Mouse (Mus musculus) left cerebral cortex, adult 18-20 months (tissue): ENCODE measurements around the gene Rapgefl1. TPM values are rescaled to one million over a fixed set of nuclear protein-coding genes. Genes with fewer than 3 reads are reported as not detected.
A peak's percentile ranks its signal among the peaks of the same experiment; 100 is the strongest.
"Not testable (repeated sequence)": the region's sequence is repeated elsewhere in the genome, so short reads cannot be mapped to it uniquely, and the experiment has no call there.

Source experiments
- DNase-seq, 2 experiments: peaks; one replicate each; pipeline ENCODE4 v3.0.0; 2021 to 2022; ENCODE audit warnings: low spot score in 2 of 2, mixed read lengths in 1 of 2
- total RNA-seq, 2 experiments: library from RNA; stranded (reverse); gene quantifications; 2 replicates each; pipeline ENCODE4 v1.2.3; 2021

The Rapgefl1 gene
- total RNA-seq, 2 experiments from 2014 or later = 133 to 139 TPM

- peak; percentile 99 for DNase-seq
Observed at GRCm38 (mm10) chr11:98809457-98810290, 26.9 kb upstream of the Rapgefl1 start.

GRCm38 (mm10) chr11:98810686-98811085 is 25.9 kb upstream of the Rapgefl1 start:
- DNase-seq = no peak

GRCm38 (mm10) chr11:98816706-98817239 is 19.8 kb upstream of the Rapgefl1 start:
- DNase-seq = no peak

GRCm38 (mm10) chr11:98820968-98821367 is 15.6 kb upstream of the Rapgefl1 start:
- no peak for DNase-seq

GRCm38 (mm10) chr11:98826071-98826470 is 10.5 kb upstream of the Rapgefl1 start:
- DNase-seq = not testable (repeated sequence)

GRCm38 (mm10) chr11:98827877-98828276 is 8.7 kb upstream of the Rapgefl1 start:
- no peak for DNase-seq

GRCm38 (mm10) chr11:98829091-98829775 is 7.4 kb upstream of the Rapgefl1 start:
- no peak for DNase-seq

- no peak for DNase-seq
Observed at GRCm38 (mm10) chr11:98829875-98830274, 6.7 kb upstream of the Rapgefl1 start.

- no peak for DNase-seq
Observed at GRCm38 (mm10) chr11:98835296-98835695, 1.3 kb upstream of the Rapgefl1 start.

- no peak for DNase-seq
Observed at GRCm38 (mm10) chr11:98835725-98836124, 860 bp upstream of the Rapgefl1 start.

- DNase-seq = no peak
Observed at GRCm38 (mm10) chr11:98836128-98836527, 457 bp upstream of the Rapgefl1 start.

- no peak for DNase-seq
Observed at GRCm38 (mm10) chr11:98837231-98837704, 683 bp downstream of the Rapgefl1 start.

- DNase-seq = no peak
Observed at GRCm38 (mm10) chr11:98837917-98838316, 1.3 kb downstream of the Rapgefl1 start.

- peak; percentile 75 for DNase-seq
Observed at GRCm38 (mm10) chr11:98838512-98838911, 1.9 kb downstream of the Rapgefl1 start.

- DNase-seq = no peak
Observed at GRCm38 (mm10) chr11:98839402-98839801, 2.8 kb downstream of the Rapgefl1 start.

GRCm38 (mm10) chr11:98839897-98840296 is 3.3 kb downstream of the Rapgefl1 start:
- no peak for DNase-seq

GRCm38 (mm10) chr11:98846016-98846415 is 9.4 kb downstream of the Rapgefl1 start:
- no peak for DNase-seq

GRCm38 (mm10) chr11:98846865-98847604 is 10.4 kb downstream of the Rapgefl1 start:
- no peak for DNase-seq

- no peak for DNase-seq
Observed at GRCm38 (mm10) chr11:98849196-98849894, 12.8 kb downstream of the Rapgefl1 start.
